Mouse (Mus musculus) kidney, embryonic 15.5 days (tissue): ENCODE results near the gene Ints5. TPM values are rescaled to one million over a fixed set of nuclear protein-coding genes. Genes with fewer than 3 reads are reported as not detected.

ENCODE experiments used
- ATAC-seq: fragments of 200-750 bp; cut with Nextera tagmentation; replicated peaks from 2 replicates; pipeline ENCODE4 v1.8.0; 2017; ENCODE audit warnings: moderate TSS enrichment; ENCODE audit not compliant: low FRiP score
- H3K27ac ChIP-seq: fragments of 300-500 bp; sonication (generic); 2 replicates; pipeline ENCODE4 v1.5.1; 2015; ENCODE audit warnings: mild to moderate bottlenecking, inconsistent platforms
- H3K27me3 ChIP-seq: fragments of 300-500 bp; sonication (generic); 2 replicates; pipeline ENCODE4 v1.6.1; 2015; ENCODE audit warnings: inconsistent platforms
- H3K36me3 ChIP-seq: fragments of 300-500 bp; sonication (generic); 2 replicates; pipeline ENCODE4 v1.6.1; 2015; ENCODE audit warnings: inconsistent platforms
- H3K4me1 ChIP-seq: fragments of 300-500 bp; sonication (generic); 2 replicates; pipeline ENCODE4 v1.6.1; 2015; ENCODE audit warnings: inconsistent platforms
- H3K4me2 ChIP-seq: fragments of 300-500 bp; sonication (generic); 2 replicates; pipeline ENCODE4 v1.6.1; 2015; ENCODE audit warnings: moderate library complexity, mild to moderate bottlenecking, inconsistent platforms
- H3K4me3 ChIP-seq: fragments of 300-500 bp; sonication (generic); replicated peaks from 2 replicates; pipeline ENCODE4 v1.5.1; 2015; ENCODE audit warnings: mild to moderate bottlenecking, inconsistent platforms
- H3K9ac ChIP-seq: fragments of 300-500 bp; sonication (generic); 2 replicates; pipeline ENCODE4 v1.6.1; 2015; ENCODE audit warnings: mild to moderate bottlenecking, inconsistent platforms
- H3K9me3 ChIP-seq: fragments of 300-500 bp; sonication (generic); replicated peaks from 2 replicates; pipeline ENCODE4 v1.6.1; 2016; ENCODE audit warnings: inconsistent platforms
- WGBS: fragments of 180-500 bp; shearing (Covaris S2); methylation state at CpG from one replicate; pipeline ENCODE4 v1.1.7; 2015; ENCODE audit warnings: mixed read lengths; 5-methylcytosine and 5-hydroxymethylcytosine counted together
- polyA plus RNA-seq: library from polyadenylated mRNA; unstranded; fragments of >200 nt; fragmentation: Nextera tagmentation; extraction: Ambion mirVana; gene quantifications from 2 replicates; pipeline ENCODE4 v1.2.1, GENCODE M21; 2015

Gene Ints5
- polyA plus RNA-seq, 1 experiment from 2014 or later = 47.4 TPM

DNA sequence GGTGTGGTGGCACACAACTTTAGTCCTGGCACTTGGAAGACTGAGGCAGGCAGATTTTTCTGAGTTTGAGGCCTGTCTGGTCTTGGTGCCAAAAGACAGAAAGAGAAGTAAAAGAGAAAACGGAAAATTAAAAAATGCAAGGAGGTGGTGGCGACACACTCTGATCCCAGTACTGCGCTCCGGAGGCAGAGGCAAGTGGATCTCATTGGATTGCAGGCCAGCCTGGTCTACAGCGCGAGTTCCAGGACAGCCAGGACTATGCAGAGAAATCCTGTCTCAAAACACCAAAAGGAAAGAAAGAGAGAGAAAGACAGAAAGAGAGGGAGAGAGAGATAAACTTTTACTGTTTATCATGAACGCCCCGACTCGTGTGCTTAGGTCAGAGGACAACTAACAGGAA, 22.0 kb upstream of the Ints5 start:
- peak overlapping the region; percentile 81 for H3K27ac ChIP-seq
- ATAC-seq = peak; percentile 55
- H3K4me2 ChIP-seq = peak overlapping the region; percentile 79
- no peaks in the 10 kb centered on the region for H3K27me3 ChIP-seq
- H3K4me1 ChIP-seq = peaks cover 13% of the 10 kb centered on the region
- WGBS = 53% methylated on average over 9 of the region's 9 CpGs
- peak overlapping the region; percentile 81 for H3K4me3 ChIP-seq
- H3K9me3 ChIP-seq = no peaks in the 10 kb centered on the region
- peaks cover 28% of the 10 kb centered on the region for H3K36me3 ChIP-seq
- peak overlapping the region; percentile 92 for H3K9ac ChIP-seq

DNA sequence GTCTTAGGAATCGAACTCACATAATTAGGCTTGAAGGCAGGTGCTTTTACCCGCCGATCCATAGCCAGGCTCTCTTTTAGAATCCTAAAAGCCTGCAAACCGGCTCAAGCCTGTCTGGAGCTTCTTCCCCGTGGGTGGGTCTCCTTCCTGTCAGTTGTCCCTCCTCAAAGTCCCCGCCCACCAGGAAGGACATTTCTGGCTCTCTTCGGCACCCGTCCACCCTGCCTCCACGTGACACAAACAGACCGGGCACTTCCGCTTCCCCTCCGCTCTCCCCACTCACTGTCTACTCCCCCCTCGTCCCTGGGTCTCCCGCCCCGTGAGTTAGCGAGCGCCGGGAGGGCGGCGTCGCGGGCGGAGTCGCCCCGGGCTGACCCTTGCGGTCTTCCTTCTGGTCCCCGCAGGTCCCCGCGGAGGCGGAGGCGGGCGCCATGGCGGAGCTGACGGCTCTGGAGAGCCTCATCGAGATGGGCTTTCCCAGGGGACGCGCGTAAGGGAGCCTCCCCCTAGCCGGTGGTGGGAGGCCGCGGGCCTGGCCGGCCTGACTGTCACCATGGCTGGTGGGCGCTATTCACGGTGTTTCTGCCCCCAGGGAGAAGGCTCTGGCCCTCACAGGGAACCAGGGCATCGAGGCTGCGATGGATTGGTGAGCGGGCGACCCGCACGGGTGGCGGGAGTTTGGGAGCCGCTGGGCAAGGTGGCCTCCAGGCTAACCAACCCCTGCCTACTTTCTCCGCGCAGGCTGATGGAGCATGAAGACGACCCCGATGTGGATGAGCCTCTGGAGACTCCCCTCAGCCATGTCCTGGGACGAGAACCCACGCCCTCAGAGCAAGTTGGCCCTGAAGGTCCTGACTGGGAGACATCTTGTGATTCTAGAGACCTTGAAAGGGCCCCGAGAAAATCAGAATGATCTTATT, 21.3 kb upstream of the Ints5 start, which contains the start of gene Ubxn1:
Gene Ubxn1 (plus strand): TSS at position 230 of the 920 bp plus-strand sequence.
- peak; percentile 97 for ATAC-seq
- Histone ChIP-seq H3K4me1 (peaks cover 13% of the 10 kb centered on the region), H3K4me2 (peak within 1 kb of the TSS; percentile 79), H3K36me3 (peaks cover 35% of the 10 kb centered on the region), H3K27me3 (no peaks in the 10 kb centered on the region), H3K9ac (peak within 1 kb of the TSS; percentile 92), H3K9me3 (no peaks in the 10 kb centered on the region), H3K27ac (peak within 1 kb of the TSS; percentile 86), H3K4me3 (peak within 1 kb of the TSS; percentile 81)
- under 1% methylated on average over 59 of the region's 59 CpGs for WGBS

DNA sequence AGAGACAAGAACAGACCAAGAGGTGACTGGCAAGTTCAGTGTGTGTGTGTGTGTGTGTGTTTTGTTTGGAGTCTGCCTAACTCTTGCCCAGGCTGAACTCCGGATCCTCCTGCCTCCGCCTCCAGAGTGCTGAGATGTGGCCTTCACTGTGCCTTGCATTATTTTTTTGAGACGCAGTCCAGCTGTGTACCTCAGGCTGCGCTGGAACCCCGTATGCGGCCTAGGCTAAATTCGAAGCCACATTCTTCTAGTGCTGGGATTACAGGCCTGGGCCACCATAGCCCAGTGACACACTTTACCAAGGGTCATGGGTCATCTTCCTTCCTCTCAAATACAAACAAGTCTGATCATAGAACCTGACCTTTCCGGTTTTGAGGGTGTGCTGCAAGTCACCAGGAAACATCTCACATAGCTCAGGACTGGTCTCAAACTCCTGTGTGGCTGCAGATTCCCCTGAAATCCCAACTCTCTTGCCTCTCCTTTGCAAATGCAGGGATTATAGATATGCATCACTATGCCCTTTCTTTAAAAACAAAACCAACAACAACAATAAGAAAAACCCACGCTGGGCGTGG, 20.5 kb upstream of the Ints5 start:
- Histone ChIP-seq H3K9ac (peak overlapping the region; percentile 92), H3K36me3 (peaks cover 44% of the 10 kb centered on the region), H3K9me3 (no peaks in the 10 kb centered on the region), H3K4me1 (peaks cover 13% of the 10 kb centered on the region), H3K27me3 (no peaks in the 10 kb centered on the region), H3K27ac (peak overlapping the region; percentile 86), H3K4me3 (peak overlapping the region; percentile 81), H3K4me2 (peak overlapping the region; percentile 79)
- 60% methylated on average over 10 of the region's 10 CpGs for WGBS
- ATAC-seq = no peak

DNA sequence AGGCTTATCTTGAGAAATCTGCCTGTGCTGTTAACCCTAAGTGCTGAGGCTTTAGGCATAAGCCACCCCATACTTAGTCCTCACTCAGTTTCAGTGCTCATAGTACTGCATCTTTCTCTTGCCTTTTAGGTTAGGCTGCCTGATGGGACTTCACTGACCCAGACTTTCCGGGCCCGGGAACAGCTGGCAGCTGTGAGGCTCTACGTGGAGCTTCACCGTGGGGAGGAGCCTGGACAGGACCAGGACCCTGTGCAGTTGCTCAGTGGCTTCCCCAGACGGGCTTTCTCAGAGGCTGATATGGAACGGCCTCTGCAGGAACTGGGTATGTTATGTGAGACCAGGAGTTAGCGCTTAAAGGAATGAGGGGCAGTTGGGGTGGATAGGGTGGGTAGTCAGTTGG, 17.8 kb upstream of the Ints5 start:
- Histone ChIP-seq H3K4me1 (peaks cover 23% of the 10 kb centered on the region), H3K4me2 (no peak overlapping the region), H3K9ac (no peak overlapping the region), H3K27me3 (no peaks in the 10 kb centered on the region), H3K27ac (no peak overlapping the region), H3K4me3 (no peak overlapping the region), H3K9me3 (no peaks in the 10 kb centered on the region), H3K36me3 (peaks cover 56% of the 10 kb centered on the region)
- ATAC-seq = no peak
- 96% methylated on average over 7 of the region's 7 CpGs for WGBS

DNA sequence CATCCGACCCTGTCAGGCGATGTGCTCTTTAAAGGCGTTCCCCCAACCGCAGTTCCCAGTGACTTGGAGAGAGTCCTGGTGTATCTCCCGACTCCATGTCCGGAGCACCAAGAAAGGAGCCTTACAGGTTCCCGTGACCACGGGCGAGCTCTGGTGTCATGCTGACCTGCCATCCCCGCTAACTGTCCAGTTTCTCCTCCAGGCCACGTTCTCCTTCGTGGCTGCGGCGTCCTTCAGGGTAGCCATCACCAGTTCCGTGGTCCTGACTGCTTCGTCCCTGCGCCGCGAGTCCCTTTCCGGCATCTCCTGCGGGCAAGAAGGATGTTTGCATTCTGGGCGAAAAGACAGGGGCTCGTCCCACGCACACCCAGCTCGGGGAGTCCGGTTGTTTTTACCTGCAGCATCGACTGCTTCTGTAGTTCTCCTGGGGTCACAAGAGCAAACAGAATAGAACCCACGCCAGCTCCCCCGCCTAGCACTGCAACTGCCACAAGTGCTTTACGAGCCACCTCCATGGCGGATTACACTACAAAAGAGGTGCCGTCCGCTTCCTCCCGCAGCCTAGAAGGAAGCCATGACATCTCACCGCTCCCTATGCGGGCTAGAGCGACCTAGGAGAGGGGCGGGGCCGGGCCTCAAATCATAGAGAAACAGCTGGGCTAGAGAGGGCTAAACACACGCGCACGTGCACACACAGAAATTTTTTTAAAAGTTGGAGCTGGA, 12.3 kb upstream of the Ints5 start, which contains the start of gene Uqcc3:
Gene Uqcc3 (minus strand): TSS at position 613 of the 723 bp plus-strand sequence.
- under 1% methylated on average over 42 of the region's 42 CpGs for WGBS
- Histone ChIP-seq H3K4me2 (peak within 1 kb of the TSS; percentile 79), H3K36me3 (peaks cover 31% of the 10 kb centered on the region), H3K4me3 (peak within 1 kb of the TSS; percentile 79), H3K9ac (peak within 1 kb of the TSS; percentile 78), H3K9me3 (no peaks in the 10 kb centered on the region), H3K27me3 (no peaks in the 10 kb centered on the region), H3K27ac (peak within 1 kb of the TSS; percentile 92), H3K4me1 (peaks cover 15% of the 10 kb centered on the region)
- peak; percentile 97 for ATAC-seq

DNA sequence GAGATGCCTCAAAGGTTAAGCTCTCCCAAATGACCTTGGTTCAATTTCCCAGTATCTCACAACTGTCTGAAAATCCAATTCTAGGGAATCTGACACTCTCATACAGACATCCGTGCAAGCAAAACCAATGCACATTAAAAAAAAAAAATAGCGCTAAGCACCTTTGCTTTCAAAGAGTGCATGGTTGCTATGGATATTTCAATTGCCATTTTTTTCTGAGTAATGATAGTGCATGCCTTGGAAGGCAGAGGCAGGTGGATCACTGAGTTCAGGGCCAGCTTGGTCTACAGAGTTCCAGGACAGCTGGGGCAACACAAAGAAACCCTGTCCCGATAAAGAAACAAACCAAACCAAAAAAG, 11.8 kb upstream of the Ints5 start:
- Histone ChIP-seq H3K9ac (peak overlapping the region; percentile 78), H3K36me3 (peaks cover 26% of the 10 kb centered on the region), H3K4me1 (peaks cover 15% of the 10 kb centered on the region), H3K4me3 (peak overlapping the region; percentile 79), H3K27ac (peak overlapping the region; percentile 92), H3K27me3 (no peaks in the 10 kb centered on the region), H3K9me3 (no peaks in the 10 kb centered on the region), H3K4me2 (peak overlapping the region; percentile 79)
- no peak for ATAC-seq
- WGBS = 12% methylated on average over 3 of the region's 3 CpGs

DNA sequence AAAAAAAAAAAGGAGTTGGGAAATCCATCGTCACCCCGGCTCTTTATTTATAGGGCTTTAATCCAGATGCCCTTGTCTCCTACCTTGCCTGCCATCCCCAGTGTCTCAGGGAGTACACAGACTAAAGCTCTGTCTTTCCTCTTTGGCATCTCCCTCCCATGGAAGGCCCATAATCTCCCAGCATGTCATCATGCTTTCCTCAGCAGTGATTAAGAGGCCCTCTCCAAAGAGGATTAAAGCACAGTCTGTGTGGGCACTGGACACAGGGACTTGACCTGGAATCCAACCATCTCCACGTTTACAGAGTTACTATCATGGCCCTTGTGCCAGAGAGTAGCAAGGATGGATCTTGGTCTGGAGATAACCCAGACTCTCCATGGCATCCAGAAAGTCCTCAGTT, 9.2 kb upstream of the Ints5 start, which contains the start of the genes Lbhd1 and Gm49403:
Gene Lbhd1 (plus strand): TSS at position 117 of the 400 bp plus-strand sequence.
Gene Gm49403 (plus strand): TSS at position 315 of the 400 bp plus-strand sequence.
- ATAC-seq = no peak
- Histone ChIP-seq H3K27ac (no peak within 1 kb of the TSS), H3K9me3 (no peaks in the 10 kb centered on the region), H3K9ac (no peak within 1 kb of the TSS), H3K4me1 (peaks cover 27% of the 10 kb centered on the region), H3K4me3 (no peak within 1 kb of the TSS), H3K36me3 (peaks cover 3% of the 10 kb centered on the region; the same call in 1 of the 2 replicates), H3K4me2 (no peak within 1 kb of the TSS), H3K27me3 (no peaks in the 10 kb centered on the region)
- 77% methylated on average over 3 of the region's 3 CpGs for WGBS

DNA sequence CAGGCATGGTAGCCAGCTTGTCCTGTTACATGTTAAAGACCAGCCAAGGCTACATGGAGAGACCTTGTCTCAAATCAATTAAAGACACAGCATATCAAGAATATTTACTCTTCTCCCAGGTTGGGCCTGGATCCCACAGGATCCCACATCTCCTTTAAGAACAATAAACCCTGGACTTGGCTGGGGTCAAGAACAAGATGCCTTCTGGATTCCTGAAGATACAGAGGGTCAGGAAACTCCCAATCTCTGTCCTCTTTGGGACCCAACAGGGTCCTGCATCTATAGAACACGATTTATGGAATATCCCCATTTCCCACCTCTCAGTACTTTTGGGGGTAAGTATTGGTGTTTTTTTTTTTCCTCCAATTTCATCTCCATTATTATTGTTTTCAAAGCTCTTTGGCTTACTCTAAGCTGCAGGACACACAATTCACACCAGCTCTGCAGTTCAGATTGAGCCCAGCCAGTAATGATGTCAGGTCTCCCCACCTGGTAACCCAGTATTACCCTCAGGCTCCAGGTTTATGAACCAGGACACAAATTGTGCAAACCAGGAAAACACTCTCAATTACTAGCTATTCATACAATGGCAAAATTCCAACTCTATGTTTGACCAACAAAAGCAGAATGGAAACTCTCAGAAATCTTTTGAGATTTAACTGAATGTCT, 5.8 kb upstream of the Ints5 start:
- Histone ChIP-seq H3K9ac (no peak overlapping the region), H3K4me3 (peak overlapping the region; percentile 72; the same call in 1 of the 2 replicates), H3K27ac (peak overlapping the region; percentile 93), H3K9me3 (no peaks in the 10 kb centered on the region), H3K36me3 (peaks cover 16% of the 10 kb centered on the region), H3K4me2 (peak overlapping the region; percentile 56), H3K27me3 (no peaks in the 10 kb centered on the region), H3K4me1 (peaks cover 19% of the 10 kb centered on the region)
- WGBS = 59% methylated on average over 1 of the region's 1 CpGs
- ATAC-seq = no peak

DNA sequence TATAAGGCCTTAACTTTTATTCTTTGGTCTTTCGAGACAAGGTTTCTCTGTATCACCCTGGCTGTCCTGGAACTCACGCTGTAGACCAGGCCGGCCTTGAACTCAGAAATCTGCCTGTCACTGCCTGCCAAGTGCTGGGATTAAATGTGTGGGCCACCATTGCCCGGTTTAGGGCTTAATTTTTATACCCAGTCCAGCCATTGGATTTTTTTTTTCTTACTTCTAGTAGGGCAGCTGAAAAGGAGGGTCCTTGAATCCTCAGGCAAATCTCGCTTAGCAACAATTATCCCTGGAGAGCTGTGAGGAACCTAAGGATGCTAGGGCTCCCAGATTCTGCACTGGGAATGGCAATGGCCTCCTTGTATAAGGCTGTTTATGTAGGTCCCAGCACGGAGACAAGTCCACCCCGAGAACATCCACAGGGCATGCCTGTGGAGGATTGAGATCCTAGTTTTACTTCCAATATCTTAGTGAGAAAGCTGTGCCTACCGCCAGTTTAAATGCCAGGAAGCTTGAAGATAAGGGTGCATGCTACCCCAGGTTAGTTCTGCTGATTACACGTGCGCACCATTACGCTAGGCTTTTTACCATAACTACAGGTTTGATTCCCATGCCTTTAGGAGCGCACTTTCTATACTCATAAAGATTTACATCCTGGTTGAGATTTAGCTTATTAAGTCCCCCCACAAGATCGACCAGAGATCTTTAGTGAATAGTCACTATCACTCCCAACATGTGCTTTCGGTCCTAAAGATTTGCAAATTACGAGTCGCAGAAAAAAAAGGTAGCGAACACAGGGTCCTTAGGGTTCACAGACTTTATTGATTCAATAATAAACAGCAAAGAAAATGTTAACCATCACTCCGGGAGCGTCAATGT, 5.0 kb upstream of the Ints5 start:
- H3K27me3 ChIP-seq = no peaks in the 10 kb centered on the region
- H3K36me3 ChIP-seq = peaks cover 16% of the 10 kb centered on the region
- H3K4me1 ChIP-seq = peaks cover 23% of the 10 kb centered on the region
- H3K27ac ChIP-seq = peak overlapping the region; percentile 93
- H3K4me2 ChIP-seq = peak overlapping the region; percentile 56
- 14% methylated on average over 19 of the region's 19 CpGs for WGBS
- H3K9me3 ChIP-seq = no peaks in the 10 kb centered on the region
- ATAC-seq = no peak
- H3K4me3 ChIP-seq = peak overlapping the region; percentile 72
- H3K9ac ChIP-seq = peak overlapping the region; percentile 78

DNA sequence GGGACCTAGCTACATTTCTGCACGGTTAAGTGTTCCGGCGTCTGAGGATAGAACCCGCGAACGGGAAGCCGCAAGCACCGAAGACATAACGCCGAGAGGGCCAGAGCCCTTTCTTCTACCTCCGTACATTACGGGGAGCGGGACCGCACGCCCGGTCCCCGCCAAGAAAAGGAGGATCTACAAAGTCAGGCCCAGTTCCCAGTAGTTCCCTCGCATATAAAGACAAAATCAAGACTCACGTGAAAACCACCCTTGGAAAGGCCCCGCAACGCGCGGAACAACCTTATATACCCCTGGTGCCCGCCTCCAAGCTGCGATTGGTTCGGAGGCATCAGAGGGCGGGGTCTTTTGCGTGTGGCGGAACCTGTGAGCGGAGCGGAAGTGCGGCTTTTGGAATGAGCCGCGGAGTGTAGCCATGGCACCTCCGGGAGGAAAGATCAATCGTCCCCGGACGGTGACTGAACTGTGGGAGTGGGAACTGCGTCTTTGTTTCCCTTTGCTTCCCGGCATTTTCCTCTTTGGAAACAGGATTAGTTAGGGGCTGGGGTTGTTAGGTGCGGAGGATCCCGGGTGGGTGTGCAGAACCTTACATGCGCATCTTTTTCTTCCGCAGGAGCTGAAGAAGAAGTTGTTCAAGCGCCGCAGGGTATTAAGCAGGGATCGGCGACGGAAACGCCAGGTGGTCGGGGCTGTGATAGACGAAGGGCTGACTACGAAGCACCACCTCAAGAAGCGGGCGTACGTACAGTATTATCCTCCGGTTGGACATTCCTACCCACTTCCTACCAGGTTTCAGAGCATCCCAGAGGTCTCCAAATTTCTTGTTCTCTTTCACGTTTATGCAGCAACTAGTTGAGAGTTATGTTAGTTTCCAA, 4.1 kb upstream of the Ints5 start, which contains the start of the genes 1810009A15Rik and Gm49416:
Gene 1810009A15Rik (plus strand): TSS at position 343 of the 875 bp plus-strand sequence.
Gene Gm49416 (plus strand): TSS at position 416 of the 875 bp plus-strand sequence.
- H3K27ac ChIP-seq = peak within 1 kb of the TSS; percentile 93
- peaks cover 16% of the 10 kb centered on the region for H3K36me3 ChIP-seq
- under 1% methylated on average over 58 of the region's 58 CpGs for WGBS
- no peaks in the 10 kb centered on the region for H3K27me3 ChIP-seq
- peak within 1 kb of the TSS; percentile 78 for H3K9ac ChIP-seq
- H3K4me2 ChIP-seq = peak within 1 kb of the TSS; percentile 56
- no peaks in the 10 kb centered on the region for H3K9me3 ChIP-seq
- ATAC-seq = peak; percentile 94
- H3K4me1 ChIP-seq = peaks cover 28% of the 10 kb centered on the region
- H3K4me3 ChIP-seq = peak within 1 kb of the TSS; percentile 72
